Mouse (Mus musculus) heart, embryonic 15.5 days (tissue): ENCODE measurements around the gene Rcc1. TPM values are rescaled to one million over a fixed set of nuclear protein-coding genes. Genes with fewer than 3 reads are reported as not detected.

ENCODE experiments used
- ATAC-seq: fragments of 200-750 bp; cut with Nextera tagmentation; replicated peaks from 2 replicates; pipeline ENCODE4 v1.8.0; 2017; ENCODE audit warnings: low read depth, moderate TSS enrichment; ENCODE audit not compliant: insufficient number of reproducible peaks, insufficient read depth, low FRiP score
- H3K27ac ChIP-seq: fragments of 300-500 bp; sonication (generic); 2 replicates; pipeline ENCODE4 v1.5.1; 2015; ENCODE audit warnings: mild to moderate bottlenecking, inconsistent platforms
- H3K27me3 ChIP-seq: fragments of 300-500 bp; sonication (generic); 2 replicates; pipeline ENCODE4 v1.6.1; 2015; ENCODE audit warnings: inconsistent platforms
- H3K36me3 ChIP-seq: fragments of 300-500 bp; sonication (generic); 2 replicates; pipeline ENCODE4 v1.6.1; 2015; ENCODE audit warnings: mild to moderate bottlenecking, inconsistent platforms
- H3K4me1 ChIP-seq: fragments of 300-500 bp; sonication (generic); replicated peaks from 2 replicates; pipeline ENCODE4 v1.6.1; 2015; ENCODE audit warnings: inconsistent platforms
- H3K4me2 ChIP-seq: fragments of 300-500 bp; sonication (generic); 2 replicates; pipeline ENCODE4 v1.6.1; 2015; ENCODE audit warnings: inconsistent platforms, mild to moderate bottlenecking, moderate library complexity
- H3K4me3 ChIP-seq: fragments of 300-500 bp; sonication (generic); 2 replicates; pipeline ENCODE4 v1.5.1; 2015; ENCODE audit warnings: mild to moderate bottlenecking, inconsistent platforms
- H3K9ac ChIP-seq: fragments of 300-500 bp; sonication (generic); 2 replicates; pipeline ENCODE4 v1.6.1; 2015; ENCODE audit warnings: mild to moderate bottlenecking, inconsistent platforms
- H3K9me3 ChIP-seq: fragments of 300-500 bp; sonication (generic); replicated peaks from 2 replicates; pipeline ENCODE4 v1.6.1; 2016; ENCODE audit warnings: inconsistent platforms
- WGBS: fragments of 180-500 bp; shearing (Covaris S2); methylation state at CpG from one replicate; pipeline ENCODE4 v1.1.7; 2015; ENCODE audit warnings: mixed read lengths; 5-methylcytosine and 5-hydroxymethylcytosine counted together
- polyA plus RNA-seq: library from polyadenylated mRNA; unstranded; fragments of >200 nt; fragmentation: Nextera tagmentation; extraction: Ambion mirVana; gene quantifications from 2 replicates; pipeline ENCODE4 v1.2.1, GENCODE M21; 2015

The Rcc1 gene
- polyA plus RNA-seq, result 29.2 and 44.7 TPM in 2 replicates

DNA sequence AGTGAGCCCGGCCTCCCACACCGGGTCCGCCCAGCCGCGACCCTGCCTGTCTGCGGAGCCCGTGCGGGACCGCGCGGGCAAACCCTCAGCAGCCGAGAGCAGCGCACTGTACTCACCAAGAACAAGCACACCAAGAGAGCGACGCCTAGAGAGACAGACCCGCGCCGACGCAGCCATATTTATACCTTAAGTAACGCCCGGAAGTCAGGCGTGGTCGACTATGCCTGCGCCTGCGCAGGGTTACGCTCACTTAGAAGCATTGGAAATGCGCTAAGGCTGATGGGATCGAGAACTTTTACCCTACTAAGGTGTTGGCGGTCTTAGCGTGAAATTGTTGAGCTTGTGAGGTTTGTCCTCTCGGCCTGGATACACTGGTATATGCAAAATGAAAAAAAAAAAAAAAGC, at the start of gene Rcc1:
TSS of gene Rcc1 (minus strand) at position 125 of the 405 bp plus-strand sequence.
- ATAC-seq, result peak; percentile 91
- Histone ChIP-seq H3K27ac (peak within 1 kb of the TSS; percentile 96), H3K4me2 (peak within 1 kb of the TSS; percentile 70), H3K9me3 (no peaks in the 10 kb centered on the region), H3K4me1 (peaks cover 17% of the 10 kb centered on the region), H3K9ac (peak within 1 kb of the TSS; percentile 86), H3K4me3 (peak within 1 kb of the TSS; percentile 81), H3K27me3 (no peaks in the 10 kb centered on the region), H3K36me3 (peaks cover 30% of the 10 kb centered on the region)
- WGBS, result under 1% methylated on average over 31 of the region's 31 CpGs

DNA sequence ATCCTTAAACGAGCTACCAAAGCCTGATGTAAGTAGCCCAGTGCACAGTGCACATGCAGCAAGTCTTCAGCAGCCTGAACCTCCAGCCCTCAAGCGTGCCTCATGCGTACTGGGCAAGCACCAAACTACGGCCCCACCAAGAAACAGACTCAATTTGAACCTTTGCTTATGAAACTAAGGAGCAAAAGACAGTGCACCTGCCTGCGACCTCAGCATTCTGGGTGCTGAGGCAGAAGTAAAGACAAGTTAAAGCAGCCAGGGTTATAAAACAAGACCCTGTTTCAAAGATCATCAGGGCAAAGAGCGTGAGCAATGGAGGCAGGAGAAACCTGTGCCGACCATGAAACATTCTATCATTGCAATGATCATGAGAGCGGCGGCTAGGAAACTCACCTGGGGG, 47.6 kb upstream of the Rcc1 start:
- H3K4me2 ChIP-seq, result no peak overlapping the region
- H3K9ac ChIP-seq, result no peak overlapping the region
- no peaks in the 10 kb centered on the region for H3K27me3 ChIP-seq
- no peaks in the 10 kb centered on the region for H3K9me3 ChIP-seq
- H3K36me3 ChIP-seq, result no peaks in the 10 kb centered on the region
- H3K4me3 ChIP-seq, result no peak overlapping the region
- WGBS, result 93% methylated on average over 9 of the region's 9 CpGs
- no peak overlapping the region for H3K27ac ChIP-seq
- no peak for ATAC-seq
- H3K4me1 ChIP-seq, result peaks cover 27% of the 10 kb centered on the region

DNA sequence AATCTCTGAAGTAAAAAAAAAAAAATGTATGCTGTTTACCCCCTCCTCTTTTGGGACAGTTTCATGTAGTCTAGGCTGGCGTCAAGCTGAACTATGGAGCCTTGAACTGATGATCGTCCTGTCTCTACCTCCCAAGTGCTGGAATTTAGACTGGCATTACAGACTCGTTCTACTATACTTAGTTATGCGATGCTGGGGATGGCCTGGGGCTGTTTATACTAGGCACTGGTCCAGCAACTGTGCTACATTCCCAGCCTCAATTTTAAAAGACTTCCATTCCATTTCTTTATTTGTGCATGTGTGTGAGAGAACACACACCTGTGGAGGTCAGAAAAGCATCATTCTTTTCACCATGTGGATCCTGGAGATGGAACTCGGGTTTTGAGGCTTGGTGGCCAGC, 45.5 kb upstream of the Rcc1 start:
- H3K4me3 ChIP-seq, result no peak overlapping the region
- H3K27ac ChIP-seq, result peak overlapping the region; percentile 63
- no peak overlapping the region for H3K4me2 ChIP-seq
- H3K36me3 ChIP-seq, result no peaks in the 10 kb centered on the region
- H3K27me3 ChIP-seq, result no peaks in the 10 kb centered on the region
- H3K9me3 ChIP-seq, result no peaks in the 10 kb centered on the region
- WGBS, result 59% methylated on average over 5 of the region's 5 CpGs
- H3K9ac ChIP-seq, result no peak overlapping the region
- ATAC-seq, result no peak
- H3K4me1 ChIP-seq, result peaks cover 28% of the 10 kb centered on the region

DNA sequence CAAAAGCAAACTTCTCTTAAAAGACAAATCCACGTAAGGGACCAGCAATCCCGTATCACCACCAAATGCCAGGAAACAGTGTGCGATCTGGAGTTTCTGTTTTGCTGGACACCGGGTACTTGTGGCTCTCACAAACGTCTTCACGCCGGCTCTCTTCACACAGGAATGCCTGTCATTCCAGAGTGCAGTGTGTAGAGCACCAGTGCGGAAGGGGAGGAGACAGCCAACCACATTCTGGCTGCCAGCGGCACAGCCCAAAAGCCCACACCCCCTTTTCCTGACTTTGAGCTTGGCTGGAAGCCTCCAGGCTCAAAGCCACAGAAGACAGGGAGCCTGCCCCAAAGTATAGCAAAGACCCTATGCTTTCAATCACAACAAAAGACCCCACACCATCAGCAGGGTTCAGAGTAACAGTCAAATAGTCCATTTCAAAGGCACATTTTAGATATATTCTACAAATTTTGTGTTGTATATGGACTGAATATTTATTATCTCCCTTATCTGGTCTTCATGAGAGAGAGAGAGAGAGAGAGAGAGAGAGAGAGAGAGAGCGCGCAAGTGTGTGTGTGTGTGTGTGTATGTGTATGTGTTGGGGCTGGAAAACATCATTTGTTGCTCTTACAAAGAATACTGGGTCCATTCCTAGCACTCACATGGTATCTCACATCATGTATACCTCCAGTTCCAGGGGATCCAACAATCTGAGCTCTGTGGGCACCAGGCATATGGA, 44.8 kb upstream of the Rcc1 start:
- Histone ChIP-seq H3K4me3 (peak overlapping the region; percentile 47), H3K4me2 (peak overlapping the region; percentile 64), H3K9ac (0 out of 2 replicates have a peak overlapping the region, but pooled peaks have one; percentile 28), H3K4me1 (peaks cover 28% of the 10 kb centered on the region), H3K9me3 (no peaks in the 10 kb centered on the region), H3K36me3 (no peaks in the 10 kb centered on the region), H3K27ac (peak overlapping the region; percentile 63), H3K27me3 (no peaks in the 10 kb centered on the region)
- peak; percentile 95 for ATAC-seq
- WGBS, result 7% methylated on average over 11 of the region's 11 CpGs

GRCm38 (mm10) chr4:132397120-132397519, 43.7 kb upstream of the Rcc1 start:
- H3K9me3 ChIP-seq, result no peaks in the 10 kb centered on the region
- H3K9ac ChIP-seq, result no peak overlapping the region
- H3K36me3 ChIP-seq, result no peaks in the 10 kb centered on the region
- peak overlapping the region; percentile 47 for H3K4me3 ChIP-seq
- peak overlapping the region; percentile 64 for H3K4me2 ChIP-seq
- ATAC-seq, result no peak
- peaks cover 28% of the 10 kb centered on the region for H3K4me1 ChIP-seq
- 54% methylated on average over 3 of the region's 3 CpGs for WGBS
- H3K27me3 ChIP-seq, result no peaks in the 10 kb centered on the region
- H3K27ac ChIP-seq, result peak overlapping the region; percentile 63

GRCm38 (mm10) chr4:132396251-132396650, 42.8 kb upstream of the Rcc1 start:
- no peak for ATAC-seq
- H3K27ac ChIP-seq, result no peak overlapping the region

GRCm38 (mm10) chr4:132391063-132391740, 37.8 kb upstream of the Rcc1 start:
- no peak for ATAC-seq
- WGBS, result 90% methylated on average over 8 of the region's 8 CpGs
- H3K9me3 ChIP-seq, result no peaks in the 10 kb centered on the region

More at GRCm38 (mm10) chr4:132396251-132396650, 42.8 kb upstream of the Rcc1 start:
- Histone ChIP-seq H3K27me3 (no peaks in the 10 kb centered on the region), H3K9me3 (no peaks in the 10 kb centered on the region), H3K4me1 (peaks cover 28% of the 10 kb centered on the region), H3K9ac (no peak overlapping the region), H3K4me2 (no peak overlapping the region), H3K36me3 (no peaks in the 10 kb centered on the region), H3K4me3 (no peak overlapping the region)
- WGBS, result 91% methylated on average over 7 of the region's 7 CpGs

DNA sequence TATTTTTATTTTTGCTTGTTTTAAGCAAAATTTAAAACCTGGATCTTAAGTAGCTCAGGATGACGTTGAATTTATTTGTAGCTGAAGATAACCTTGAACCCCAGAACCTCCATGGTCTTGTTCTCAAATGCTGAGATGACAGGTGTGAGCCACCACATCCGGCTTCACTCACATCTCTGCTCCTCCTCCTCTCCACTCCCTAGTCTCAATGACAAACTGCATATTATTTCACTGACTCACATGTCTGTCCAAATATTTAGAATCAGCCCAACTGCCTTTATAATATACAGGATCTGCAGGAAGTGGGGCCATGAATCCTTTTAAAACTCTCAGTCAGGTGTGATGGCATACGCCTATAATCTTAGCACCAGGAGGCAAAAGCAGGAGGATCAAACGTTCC, 35.9 kb upstream of the Rcc1 start:
- Histone ChIP-seq H3K9me3 (no peaks in the 10 kb centered on the region), H3K4me1 (peaks cover 10% of the 10 kb centered on the region), H3K27ac (no peak overlapping the region), H3K36me3 (peaks cover 6% of the 10 kb centered on the region; the same call in 1 of the 2 replicates), H3K4me2 (no peak overlapping the region), H3K27me3 (no peaks in the 10 kb centered on the region), H3K4me3 (no peak overlapping the region), H3K9ac (no peak overlapping the region)
- ATAC-seq, result no peak
- 67% methylated on average over 4 of the region's 4 CpGs for WGBS

More at GRCm38 (mm10) chr4:132391063-132391740, 37.8 kb upstream of the Rcc1 start:
- Histone ChIP-seq H3K4me3 (no peak overlapping the region), H3K27ac (no peak overlapping the region), H3K4me2 (no peak overlapping the region), H3K36me3 (no peaks in the 10 kb centered on the region), H3K27me3 (no peaks in the 10 kb centered on the region), H3K4me1 (peaks cover 13% of the 10 kb centered on the region), H3K9ac (no peak overlapping the region)

GRCm38 (mm10) chr4:132387617-132388016, 34.2 kb upstream of the Rcc1 start:
- no peak for ATAC-seq
- H3K27ac ChIP-seq, result peak overlapping the region; percentile 37; the same call in 1 of the 2 replicates
- no peak overlapping the region for H3K9ac ChIP-seq
- H3K9me3 ChIP-seq, result no peaks in the 10 kb centered on the region
- WGBS, result 71% methylated on average over 5 of the region's 5 CpGs
- peaks cover 14% of the 10 kb centered on the region for H3K4me1 ChIP-seq
- no peak overlapping the region for H3K4me3 ChIP-seq
- H3K4me2 ChIP-seq, result no peak overlapping the region
- no peaks in the 10 kb centered on the region for H3K27me3 ChIP-seq
- H3K36me3 ChIP-seq, result peaks cover 10% of the 10 kb centered on the region; the same call in 1 of the 2 replicates

DNA sequence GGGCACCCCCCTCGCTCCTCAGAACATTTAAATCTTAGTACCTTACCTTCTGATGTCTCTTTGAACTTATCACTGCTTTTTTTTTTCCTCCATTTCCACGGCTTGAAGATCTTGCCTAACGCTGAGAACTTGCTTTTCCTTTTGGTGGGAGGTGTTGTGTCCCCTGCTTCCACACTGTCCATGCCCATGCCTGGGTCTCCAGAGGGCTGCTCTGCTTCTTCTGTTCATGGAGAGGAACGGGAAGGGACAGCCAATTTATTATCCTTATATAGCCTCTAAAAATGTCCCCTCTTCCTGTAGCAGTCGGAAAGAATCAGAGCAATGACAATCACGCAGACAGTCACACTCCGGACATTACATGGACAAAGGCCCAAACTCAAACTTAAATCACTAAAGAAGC, 33.4 kb upstream of the Rcc1 start:
- Histone ChIP-seq H3K9ac (no peak overlapping the region), H3K36me3 (peaks cover 10% of the 10 kb centered on the region; the same call in 1 of the 2 replicates), H3K27ac (0 out of 2 replicates have a peak overlapping the region, but pooled peaks have one; percentile 37), H3K9me3 (no peaks in the 10 kb centered on the region), H3K27me3 (no peaks in the 10 kb centered on the region), H3K4me3 (no peak overlapping the region), H3K4me2 (no peak overlapping the region), H3K4me1 (peaks cover 14% of the 10 kb centered on the region)
- ATAC-seq, result no peak
- WGBS, result 70% methylated on average over 7 of the region's 7 CpGs

DNA sequence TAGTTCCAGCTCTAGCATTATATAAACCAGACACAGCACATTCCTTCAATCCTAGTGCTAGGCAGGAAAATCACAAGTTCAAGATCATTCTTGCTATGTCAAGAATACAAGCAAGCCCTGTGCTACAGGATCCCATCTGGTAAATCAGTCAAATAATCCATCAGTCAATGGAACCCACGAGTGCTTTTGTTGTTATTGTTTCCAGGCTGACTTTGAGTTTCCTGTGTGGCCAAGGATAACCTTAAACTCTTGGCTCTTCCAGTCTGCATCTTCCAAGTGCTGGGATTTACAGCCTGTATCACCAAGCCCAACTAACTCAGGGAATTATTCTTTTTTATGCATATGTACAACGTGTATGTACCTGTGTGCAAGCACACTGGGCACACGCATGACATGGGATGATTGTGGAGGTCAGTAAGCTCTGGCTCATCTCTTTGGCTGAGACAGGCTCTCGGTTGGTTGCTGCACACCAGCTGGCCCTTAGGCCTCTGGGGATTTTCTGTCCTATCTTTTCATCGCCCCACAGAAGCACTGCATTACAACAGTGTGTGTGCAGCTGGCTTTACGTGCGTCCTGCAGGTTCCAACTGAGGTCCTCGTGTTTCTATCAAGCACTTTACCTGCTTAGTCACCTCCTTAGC, 32.5 kb upstream of the Rcc1 start:
- no peak overlapping the region for H3K9ac ChIP-seq
- 68% methylated on average over 8 of the region's 8 CpGs for WGBS
- H3K27me3 ChIP-seq, result no peaks in the 10 kb centered on the region
- no peak overlapping the region for H3K27ac ChIP-seq
- no peak overlapping the region for H3K4me2 ChIP-seq
- ATAC-seq, result no peak
- no peak overlapping the region for H3K4me3 ChIP-seq
- H3K9me3 ChIP-seq, result no peaks in the 10 kb centered on the region
- H3K4me1 ChIP-seq, result peaks cover 14% of the 10 kb centered on the region
- H3K36me3 ChIP-seq, result peaks cover 12% of the 10 kb centered on the region; the same call in 1 of the 2 replicates
